Mouse (Mus musculus) gastrocnemius, postnatal 10 days (tissue): ENCODE measurements around the gene Sphk1. TPM values are rescaled to one million over a fixed set of nuclear protein-coding genes. Genes with fewer than 3 reads are reported as not detected.

Source experiments
- DNase-seq: peaks from one replicate; pipeline ENCODE4 v3.0.0; 2021; ENCODE audit warnings: mixed read lengths
- total RNA-seq, 2 experiments: library from RNA; stranded (reverse); gene quantifications; 2 replicates each; pipeline ENCODE4 v1.2.3; 2021

The Sphk1 gene
- total RNA-seq, 2 experiments from 2014 or later: 3.7 to 4.0 TPM

DNA sequence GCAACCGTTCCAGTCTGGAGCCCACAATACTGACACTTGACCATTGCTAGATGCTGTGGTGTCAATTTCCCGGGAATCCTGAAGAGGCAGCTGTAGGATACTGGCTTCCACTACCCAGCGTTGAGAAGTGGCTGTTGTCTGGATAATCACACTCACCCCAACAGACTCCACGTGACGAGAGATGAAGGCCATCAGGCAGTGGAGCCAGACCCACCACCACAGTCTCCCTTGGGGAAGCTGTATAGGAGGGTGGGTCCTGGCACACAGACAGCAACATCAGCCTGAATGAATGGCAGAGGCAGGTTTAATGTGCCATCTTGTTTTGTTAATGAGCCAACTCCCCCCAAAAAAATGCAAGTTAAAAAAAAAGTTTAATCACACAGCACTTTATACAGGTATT is 6.7 kb downstream of the Sphk1 start:
- DNase-seq: no peak

DNA sequence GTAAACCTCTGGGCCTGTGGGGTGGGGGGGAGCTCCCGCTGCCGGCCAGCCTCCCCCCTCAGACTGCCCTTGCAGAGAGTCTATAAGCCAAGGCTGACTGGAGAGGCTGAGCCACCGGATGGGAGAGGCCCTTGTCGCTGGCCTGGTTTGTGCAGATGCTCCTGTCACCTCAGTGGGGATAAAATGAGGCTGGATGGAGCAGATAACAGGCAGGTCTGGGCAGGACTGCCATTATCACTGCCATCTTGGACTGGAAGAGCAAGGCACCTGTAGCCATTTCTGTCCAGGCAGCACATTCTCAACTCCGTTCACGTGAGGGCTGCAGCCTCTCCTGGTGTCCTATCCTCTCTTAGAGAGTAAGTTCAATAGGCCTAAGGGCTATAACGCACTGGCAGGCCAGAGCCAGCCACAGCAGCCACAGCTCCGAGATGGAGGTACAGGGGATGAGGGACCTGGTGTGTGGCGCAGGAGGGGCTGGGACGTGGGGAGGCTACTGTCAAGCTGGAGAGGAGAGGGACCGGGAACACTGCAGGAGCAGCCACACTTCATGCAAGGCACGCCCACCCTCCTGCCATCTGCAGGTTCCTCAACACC is 7.5 kb downstream of the Sphk1 start:
- no peak for DNase-seq

- DNase-seq: no peak
These were observed 10.5 kb downstream of the Sphk1 start for GRCm38 (mm10) chr11:116541183-116541582.

GRCm38 (mm10) chr11:116543110-116543509 is 12.4 kb downstream of the Sphk1 start:
- no peak for DNase-seq

GRCm38 (mm10) chr11:116547296-116548060 is 16.8 kb downstream of the Sphk1 start:
- no peak for DNase-seq

DNA sequence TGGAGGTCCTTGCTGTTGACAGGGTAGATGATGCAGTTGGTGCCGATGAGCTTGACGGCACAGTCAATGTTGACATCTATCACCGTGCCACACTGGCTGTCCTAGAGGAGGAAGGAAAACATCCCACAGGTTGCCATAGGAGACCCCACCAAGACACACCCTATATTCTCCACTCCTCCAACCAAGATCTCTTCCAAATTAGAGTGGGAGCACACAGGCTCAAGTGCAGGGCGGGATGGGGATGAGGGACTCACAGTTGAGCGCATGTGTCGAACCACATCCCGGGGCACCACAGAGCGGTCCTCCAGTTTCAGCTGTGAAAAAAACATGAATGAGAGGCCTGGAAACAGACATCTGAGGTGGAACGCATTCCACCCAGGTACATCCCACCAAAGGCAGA is 18.1 kb downstream of the Sphk1 start:
- no peak for DNase-seq

DNA sequence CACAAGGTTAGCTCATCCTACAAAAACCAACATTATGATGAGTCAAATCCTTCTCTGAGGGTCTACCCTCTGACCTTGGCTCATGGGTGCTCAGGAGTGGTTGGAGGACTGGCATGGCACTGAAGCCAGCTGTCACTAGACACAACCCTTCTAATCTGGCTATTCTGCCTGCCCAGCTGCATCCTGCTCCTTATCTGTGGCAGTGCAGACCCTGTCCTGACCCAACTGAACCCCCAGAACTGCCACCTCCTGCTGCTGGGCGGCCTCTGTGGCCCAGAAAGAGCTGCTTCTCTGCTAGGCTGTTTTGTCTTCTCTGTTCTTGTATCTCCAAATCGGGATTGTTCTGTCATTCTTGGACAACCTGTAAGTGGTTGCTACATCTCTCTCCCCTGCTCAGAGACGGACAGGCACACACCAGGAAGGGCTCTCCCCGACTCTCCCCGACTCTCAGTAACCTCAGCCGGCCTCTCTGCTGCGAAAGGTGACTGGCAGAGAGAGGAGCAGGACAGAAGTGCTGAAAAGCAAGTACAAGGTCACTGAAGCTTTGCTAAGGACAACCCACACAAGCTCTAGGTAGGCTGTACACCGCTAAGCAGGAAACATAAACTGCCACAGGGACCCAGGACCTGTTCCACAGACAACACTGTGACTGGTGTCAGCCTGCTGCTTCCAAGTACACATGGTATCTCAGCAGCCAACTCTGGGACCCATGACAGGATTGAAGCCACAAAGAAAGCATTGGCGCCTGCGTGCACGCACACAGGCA is 18.7 kb downstream of the Sphk1 start:
- no peak for DNase-seq

DNA sequence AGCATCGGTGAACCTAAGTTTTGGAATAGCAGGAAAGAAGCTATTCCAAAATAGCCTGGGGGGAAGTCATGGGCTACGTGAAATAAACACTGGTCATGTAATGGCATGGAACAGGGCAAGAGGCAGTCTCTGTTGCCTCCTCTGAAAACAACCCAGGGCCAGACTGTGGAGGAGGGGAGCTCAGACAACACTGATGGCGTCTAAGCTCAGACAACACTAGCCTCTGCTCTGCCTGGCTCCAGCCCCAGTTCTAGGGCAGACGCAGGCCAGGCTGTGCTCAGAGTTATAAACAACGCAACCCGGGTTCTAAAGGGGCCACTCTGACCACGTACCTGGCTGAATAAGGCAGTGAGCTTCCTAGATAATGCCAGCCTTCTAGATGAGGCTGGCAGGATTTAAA is 20.0 kb downstream of the Sphk1 start:
- no peak for DNase-seq

- DNase-seq: no peak
These were observed 21.5 kb downstream of the Sphk1 start for GRCm38 (mm10) chr11:116552194-116552593.

GRCm38 (mm10) chr11:116554171-116554878 is 23.6 kb downstream of the Sphk1 start:
- no peak for DNase-seq

DNA sequence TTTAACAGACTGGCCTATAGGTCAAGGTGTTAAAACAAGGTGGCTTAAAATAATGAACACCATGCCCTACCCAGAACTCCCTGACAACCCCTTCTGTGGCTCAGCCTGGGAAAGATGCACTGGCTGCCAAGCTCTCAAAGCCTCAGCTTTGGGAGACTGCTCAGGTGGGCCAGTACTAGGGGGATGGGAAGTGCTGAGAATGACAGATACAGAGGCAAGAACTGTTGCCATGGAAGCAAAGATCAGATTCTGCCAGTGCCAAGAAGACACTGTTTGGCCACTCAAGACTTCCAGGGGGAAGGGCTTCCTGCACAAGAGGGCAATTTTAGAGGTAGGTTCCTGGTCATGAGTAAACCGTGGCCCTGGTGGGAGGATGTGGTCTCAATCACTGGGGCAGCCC is 24.8 kb downstream of the Sphk1 start:
- no peak for DNase-seq

- no peak for DNase-seq
These were observed 25.6 kb downstream of the Sphk1 start for GRCm38 (mm10) chr11:116556308-116556707.

DNA sequence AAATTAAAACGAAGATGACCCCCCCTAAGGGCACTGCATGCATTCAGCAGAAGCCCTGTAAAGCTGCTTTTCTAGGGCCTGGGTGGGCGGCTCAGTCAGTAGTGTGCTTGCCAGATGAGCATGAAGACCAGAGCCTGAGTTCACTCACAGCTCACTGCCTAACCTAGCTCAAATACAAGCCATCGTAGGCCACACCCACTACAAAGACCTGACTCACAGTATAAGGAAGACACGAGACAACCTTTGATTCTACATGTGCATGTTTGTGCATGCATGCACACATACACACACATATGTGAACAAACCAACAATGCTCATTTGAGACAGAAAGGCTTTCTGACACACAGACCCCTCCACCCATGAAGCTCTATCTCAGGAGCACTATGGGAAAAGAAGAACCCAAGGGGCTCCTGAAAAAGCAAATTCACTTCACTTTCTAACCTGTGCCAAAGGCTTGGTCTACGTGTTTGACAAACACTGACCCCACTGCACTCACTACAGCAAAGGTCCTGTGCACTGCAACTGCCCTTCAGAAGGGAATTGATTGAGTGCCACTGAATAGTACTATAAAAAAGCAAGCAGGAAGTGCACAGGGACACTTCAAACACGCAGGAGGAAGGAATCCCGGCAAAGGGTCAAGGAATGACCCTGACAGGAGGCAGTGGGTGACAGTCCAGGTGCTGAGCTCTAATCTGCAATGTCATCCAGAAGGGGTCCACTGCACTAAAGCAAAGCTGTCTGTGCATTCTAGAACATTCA is 34.7 kb downstream of the Sphk1 start:
- no peak for DNase-seq

DNA sequence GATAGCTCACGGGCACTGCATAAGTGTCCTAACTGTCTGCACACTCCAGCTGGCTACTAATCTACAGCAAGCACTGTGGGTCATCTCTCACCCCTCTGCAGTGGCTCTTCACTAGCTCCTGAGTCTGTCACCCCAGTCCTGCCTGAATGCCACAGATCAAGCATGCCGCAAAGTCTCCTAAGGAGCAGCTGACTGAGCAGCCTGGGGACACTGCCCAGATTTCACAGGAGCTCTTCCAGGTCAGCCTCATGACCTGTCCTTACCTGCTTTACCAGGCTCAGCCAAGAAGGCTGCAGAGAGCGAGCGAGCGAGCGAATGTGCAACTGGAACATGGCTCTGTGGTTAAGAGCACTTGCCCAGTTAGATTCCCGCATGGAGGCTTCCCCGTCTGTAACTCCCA is 36.8 kb downstream of the Sphk1 start:
- no peak for DNase-seq

GRCm38 (mm10) chr11:116570821-116571220 is 40.1 kb downstream of the Sphk1 start:
- no peak for DNase-seq

DNA sequence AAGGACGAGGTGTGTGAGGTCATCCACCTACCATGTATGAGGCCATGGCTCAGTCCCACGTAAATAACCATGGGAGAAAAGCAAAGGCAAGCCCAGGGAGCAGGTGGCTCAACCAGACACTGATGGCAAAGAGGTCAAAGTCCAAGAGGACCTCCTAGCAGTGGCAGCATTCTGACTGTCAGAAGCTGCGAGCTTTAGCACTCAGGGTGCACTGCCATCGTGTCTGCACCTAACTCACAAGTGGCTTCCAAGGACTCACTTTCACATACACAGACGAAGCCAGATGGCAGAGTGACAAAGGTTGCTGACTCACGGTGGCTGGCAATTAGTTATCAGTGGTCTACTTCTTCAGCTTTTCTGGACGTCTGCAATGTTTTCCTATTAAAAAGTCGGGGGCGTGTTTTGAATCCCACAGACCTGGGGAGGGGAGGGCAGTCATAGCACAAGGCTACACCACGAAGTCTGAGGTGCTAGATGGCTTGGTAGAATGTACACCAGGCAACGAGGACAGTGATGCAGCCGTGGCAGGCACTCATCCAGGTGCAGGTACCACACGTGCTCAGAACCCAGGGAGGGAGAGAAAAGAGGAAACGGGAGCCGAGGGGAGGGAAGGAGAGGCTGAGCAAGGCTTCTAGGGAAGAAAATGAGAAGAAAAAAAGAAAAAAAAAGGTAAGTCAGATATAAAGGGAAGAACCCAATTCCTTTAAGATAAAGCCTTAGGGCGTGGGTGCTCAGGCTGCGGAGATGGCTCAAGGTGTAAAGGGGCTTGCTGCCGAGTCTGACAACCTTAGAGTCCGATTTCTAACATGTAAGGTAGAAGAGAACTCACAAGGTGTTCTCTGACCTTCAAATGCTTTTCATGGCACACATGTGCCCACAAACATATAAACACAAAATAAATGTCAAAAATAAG is 41.3 kb downstream of the Sphk1 start:
- DNase-seq: no peak

GRCm38 (mm10) chr11:116572756-116573543 is 42.2 kb downstream of the Sphk1 start:
- no peak for DNase-seq

GRCm38 (mm10) chr11:116574486-116574885 is 43.8 kb downstream of the Sphk1 start:
- DNase-seq: no peak

DNA sequence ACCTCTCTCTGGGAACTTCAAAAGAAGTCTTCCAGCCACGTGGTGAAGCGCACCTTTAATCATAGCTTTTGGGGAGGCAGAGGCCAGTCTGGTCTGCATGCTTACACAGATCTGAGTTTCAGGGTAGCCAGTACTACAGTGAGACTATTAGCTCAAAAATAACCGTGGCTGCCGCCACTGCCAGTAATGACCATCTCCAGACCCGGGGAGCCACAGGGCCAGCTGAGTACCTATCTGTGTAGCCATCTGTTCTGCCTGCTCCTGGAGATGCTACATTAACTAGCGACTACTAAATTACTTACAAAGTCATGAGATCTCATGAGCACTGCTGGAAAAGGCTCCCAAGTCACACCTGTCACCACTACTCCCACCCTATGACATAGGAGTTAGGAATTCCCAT is 44.3 kb downstream of the Sphk1 start:
- DNase-seq: no peak

DNA sequence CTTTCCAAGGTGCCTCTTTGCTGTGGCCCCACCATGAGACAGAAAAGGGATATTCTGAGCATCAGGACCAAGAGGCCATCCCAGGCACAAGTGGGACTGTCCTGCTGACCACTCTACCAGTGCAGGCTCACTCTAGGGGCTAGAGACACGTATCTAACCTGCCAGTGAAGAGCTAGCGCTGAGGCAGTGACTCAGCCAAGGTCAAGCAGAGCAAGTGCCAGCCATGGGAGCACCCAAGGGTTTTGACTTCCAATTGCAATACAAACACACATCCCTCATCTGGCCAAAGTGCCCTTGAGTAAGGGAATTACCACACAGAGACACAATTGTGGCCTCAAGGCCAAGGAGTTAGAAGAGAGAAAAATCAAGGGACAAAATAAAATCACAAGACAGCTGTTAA is 44.7 kb downstream of the Sphk1 start:
- DNase-seq: no peak
